Mouse (Mus musculus) frontal cortex, postnatal 25 days (tissue): ENCODE results near the gene Tmem255b.

Experiments
- DNase-seq, 2 experiments: peaks; one replicate each; pipeline ENCODE4 v3.0.0; 2022; ENCODE audit warnings: low spot score in 2 of 2

Tmem255b gene

GRCm38 (mm10) chr8:13446456-13446855, 11.5 kb downstream of the Tmem255b start:
- no peak for DNase-seq

GRCm38 (mm10) chr8:13448145-13448544, 13.2 kb downstream of the Tmem255b start:
- DNase-seq, result no peak

GRCm38 (mm10) chr8:13451747-13452277, 16.8 kb downstream of the Tmem255b start:
- no peak for DNase-seq

GRCm38 (mm10) chr8:13454341-13455113, 19.5 kb downstream of the Tmem255b start:
- no peak for DNase-seq

GRCm38 (mm10) chr8:13455295-13455694, 20.3 kb downstream of the Tmem255b start:
- peak; percentile 32 to 45 for DNase-seq

GRCm38 (mm10) chr8:13459431-13459830, 24.4 kb downstream of the Tmem255b start:
- DNase-seq, result no peak

- DNase-seq, result no peak
Observed at GRCm38 (mm10) chr8:13461085-13461765, 26.2 kb downstream of the Tmem255b start.

GRCm38 (mm10) chr8:13461843-13462242, 26.9 kb downstream of the Tmem255b start:
- peak; percentile 71 to 77 for DNase-seq

GRCm38 (mm10) chr8:13462392-13462791, 27.4 kb downstream of the Tmem255b start:
- DNase-seq, result no peak

GRCm38 (mm10) chr8:13465324-13465723, 30.3 kb downstream of the Tmem255b start:
- DNase-seq, result no peak

GRCm38 (mm10) chr8:13466989-13467388, 32.0 kb downstream of the Tmem255b start:
- DNase-seq, result no peak

- no peak for DNase-seq
Observed at GRCm38 (mm10) chr8:13468737-13469136, 33.7 kb downstream of the Tmem255b start.

- no peak for DNase-seq
Observed at GRCm38 (mm10) chr8:13471484-13471883, 36.5 kb downstream of the Tmem255b start.

- DNase-seq, result no peak
Observed at GRCm38 (mm10) chr8:13472284-13472683, 37.3 kb downstream of the Tmem255b start.

- no peak for DNase-seq
Observed at GRCm38 (mm10) chr8:13475892-13476291, 40.9 kb downstream of the Tmem255b start.

- DNase-seq, result no peak
Observed at GRCm38 (mm10) chr8:13481089-13481554, 46.1 kb downstream of the Tmem255b start.

- no peak for DNase-seq
Observed at GRCm38 (mm10) chr8:13481596-13481995, 46.6 kb downstream of the Tmem255b start.

- DNase-seq, result no peak
Observed at GRCm38 (mm10) chr8:13482101-13482801, 47.3 kb downstream of the Tmem255b start.

- no peak for DNase-seq
Observed at GRCm38 (mm10) chr8:13483191-13483590, 48.2 kb downstream of the Tmem255b start.

GRCm38 (mm10) chr8:13489351-13489750, 54.4 kb downstream of the Tmem255b start:
- no peak for DNase-seq

GRCm38 (mm10) chr8:13489986-13490910, 55.3 kb downstream of the Tmem255b start:
- no peak for DNase-seq
